Comparison of ENCODE assay signal across 8 mouse cellular contexts in genomic region chr2:142902905-142903895, GRCm38 (mm10). TPM values are rescaled to one million over a fixed set of nuclear protein-coding genes. Genes with fewer than 3 reads are reported as not detected.
DNase-seq lines count a peak whose midpoint lies in the region; ATAC-seq and TF ChIP-seq lines count a peak whose summit lies in the region.

No protein-coding gene starts in this region.

- peak; percentile 97 for DNase-seq in 3T3-L1 (ENCODE audit: low read depth, low spot score)
- peak; percentile 97 for DNase-seq in heart, adult 8-10 months (ENCODE audit: low spot score)
- DNase-seq in kidney, adult 9 months = peak; percentile 97
- DNase-seq in limb, embryonic 14.5 days (ENCODE audit: low spot score) = peak; percentile 96
- DNase-seq in midbrain, postnatal 0 days (ENCODE audit: low spot score) = peak; percentile 95
- DNase-seq in spleen, postnatal 14 days (ENCODE audit: low spot score in 2 of 2) = peak; percentile 85 to 89

- no peaks in the 10 kb centered on the region for H3K36me3 ChIP-seq in embryonic facial prominence, embryonic 15.5 days
- H3K36me3 ChIP-seq in limb, embryonic 14.5 days (ENCODE audit: control insufficient read depth, insufficient read depth, low read length) = no peaks in the 10 kb centered on the region
- no peaks in the 10 kb centered on the region for H3K36me3 ChIP-seq in midbrain, postnatal 0 days (ENCODE audit: insufficient read depth, low read length)

- H3K9ac ChIP-seq in embryonic facial prominence, embryonic 15.5 days = peak overlapping the region; percentile 31; the same call in 1 of the 2 replicates
- H3K9ac ChIP-seq in limb, embryonic 14.5 days (ENCODE audit: low read depth, low read length, severe bottlenecking) = peak overlapping the region; percentile 54
- peak overlapping the region; percentile 46 for H3K9ac ChIP-seq in midbrain, postnatal 0 days (replicated peaks; ENCODE audit: low read length, poor library complexity, severe bottlenecking)

- H3K4me3 ChIP-seq in bone marrow, adult 2 months (replicated peaks; ENCODE audit: control insufficient read depth, low read depth, low read length) = peak overlapping the region; percentile 64
- peak overlapping the region; percentile 50 for H3K4me3 ChIP-seq in embryonic facial prominence, embryonic 15.5 days (replicated peaks)
- H3K4me3 ChIP-seq in limb, embryonic 14.5 days (replicated peaks; ENCODE audit: low read length) = peak overlapping the region; percentile 47
- H3K4me3 ChIP-seq in midbrain, postnatal 0 days (ENCODE audit: low read depth, low read length) = peak overlapping the region; percentile 46

- peak; percentile 61; the same call in 1 of the 2 replicates for TF ChIP-seq POLR2A in bone marrow, adult 2 months (IDR thresholded peaks at IDR 0.05; ENCODE audit: borderline replicate concordance, control insufficient read depth, low read depth, low read length)
- 0 out of 2 replicates have a peak, but pooled peaks have one; percentile 19 for TF ChIP-seq POLR2A in limb, embryonic 14.5 days (IDR thresholded peaks at IDR 0.05; ENCODE audit: borderline replicate concordance, extremely low read depth, insufficient read depth, insufficient read length)

- peak overlapping the region; percentile 69 for H3K4me2 ChIP-seq in embryonic facial prominence, embryonic 15.5 days (replicated peaks)
- H3K4me2 ChIP-seq in limb, embryonic 14.5 days (replicated peaks; ENCODE audit: low read depth, low read length, severe bottlenecking) = peak overlapping the region; percentile 72
- H3K4me2 ChIP-seq in midbrain, postnatal 0 days (ENCODE audit: low read depth, low read length, poor library complexity, severe bottlenecking) = peak overlapping the region; percentile 72

- no peaks in the 10 kb centered on the region for H3K27me3 ChIP-seq in embryonic facial prominence, embryonic 15.5 days
- no peaks in the 10 kb centered on the region for H3K27me3 ChIP-seq in limb, embryonic 14.5 days (ENCODE audit: control insufficient read depth, insufficient read depth, low read length)
- no peaks in the 10 kb centered on the region for H3K27me3 ChIP-seq in midbrain, postnatal 0 days (ENCODE audit: insufficient read depth, low read length)

- peak; percentile 95 for ATAC-seq in embryonic facial prominence, embryonic 15.5 days (ENCODE audit: insufficient number of reproducible peaks, low FRiP score, low TSS enrichment, low read depth)
- peak; percentile 92 for ATAC-seq in limb, embryonic 14.5 days (ENCODE audit: low FRiP score, low read depth)
- ATAC-seq in midbrain, postnatal 0 days (ENCODE audit: low FRiP score) = peak; percentile 92

- whole genome bisulfite sequencing in bone marrow, adult 2 months = under 1% methylated on average over 34 of the region's 34 CpGs
- WGBS in embryonic facial prominence, embryonic 15.5 days = 6% methylated on average over 34 of the region's 34 CpGs
- 7% methylated on average over 34 of the region's 34 CpGs for WGBS in limb, embryonic 14.5 days
- WGBS in midbrain, postnatal 0 days = 4% methylated on average over 34 of the region's 34 CpGs

- TF ChIP-seq CTCF in bone marrow, adult 2 months (IDR thresholded peaks at IDR 0.05; ENCODE audit: control insufficient read depth, insufficient read depth, low read length) = no peak
- TF ChIP-seq CTCF in midbrain, postnatal 0 days (IDR thresholded peaks at IDR 0.05) = no peak; the same call in 1 of the 2 replicates

- H3K9me3 ChIP-seq in embryonic facial prominence, embryonic 15.5 days (replicated peaks) = no peaks in the 10 kb centered on the region
- H3K9me3 ChIP-seq in limb, embryonic 14.5 days (ENCODE audit: control insufficient read depth, low read length) = no peaks in the 10 kb centered on the region
- H3K9me3 ChIP-seq in midbrain, postnatal 0 days (ENCODE audit: low read length) = no peaks in the 10 kb centered on the region

- H3K4me1 ChIP-seq in bone marrow, adult 2 months (ENCODE audit: control insufficient read depth, insufficient read depth, low read length) = no peaks in the 10 kb centered on the region; the same call in 1 of the 2 replicates
- peaks cover 5% of the 10 kb centered on the region for H3K4me1 ChIP-seq in embryonic facial prominence, embryonic 15.5 days
- H3K4me1 ChIP-seq in limb, embryonic 14.5 days (ENCODE audit: control insufficient read depth, insufficient read depth, low read length) = peaks cover 12% of the 10 kb centered on the region
- H3K4me1 ChIP-seq in midbrain, postnatal 0 days (ENCODE audit: insufficient read depth, low read length) = peaks cover 3% of the 10 kb centered on the region; the same call in 1 of the 2 replicates

- H3K27ac ChIP-seq in bone marrow, adult 2 months (ENCODE audit: control insufficient read depth, insufficient read depth, low read depth, low read length, poor library complexity) = peak overlapping the region; percentile 20; the same call in 1 of the 2 replicates
- H3K27ac ChIP-seq in embryonic facial prominence, embryonic 15.5 days (replicated peaks) = peak overlapping the region; percentile 74
- H3K27ac ChIP-seq in limb, embryonic 14.5 days (replicated peaks; ENCODE audit: low read depth, low read length) = peak overlapping the region; percentile 71
- 0 out of 2 replicates have a peak overlapping the region, but pooled peaks have one; percentile 1 for H3K27ac ChIP-seq in midbrain, postnatal 0 days (ENCODE audit: low read depth, low read length)

RNA-seq across cellular contexts. Expression of gene Kif16b, which starts 1.9 kb away (rescaled TPM):
- polyA plus RNA-seq in bone marrow, adult 2 months (2011; ENCODE audit: insufficient read depth, insufficient read length, low replicate concordance, missing spikeins) = 2.3 and 4.0 TPM in 2 replicates
- polyA plus RNA-seq in embryonic facial prominence, embryonic 15.5 days (2015; fragmentation: Nextera tagmentation; extraction: Ambion mirVana) = 9.9 and 10.9 TPM in 2 replicates
- 10 to 100 TPM; 35.9 to 43.4 (median 39.4) TPM for total RNA-seq in heart, adult 8-10 months (2022)
- 7.9 and 9.4 TPM in 2 replicates for polyA plus RNA-seq in limb, embryonic 14.5 days (2012; rRNA removed)
- 10.6 and 11.9 TPM in 2 replicates for polyA plus RNA-seq in limb, embryonic 14.5 days (2014; fragmentation: Nextera tagmentation; extraction: Ambion mirVana)
- total RNA-seq in midbrain, postnatal 0 days (2014; rRNA removed) = 11.1 and 11.5 TPM in 2 replicates
- 2.3 and 2.7 TPM in 2 replicates for polyA plus RNA-seq in midbrain, postnatal 0 days (2015; fragmentation: Nextera tagmentation; extraction: Ambion mirVana)

Comparison
In these comparisons a context has a peak if more than half of its experiments do, and no peak if none do; other contexts are left out.
1. Peak in every context shown above with its lines: DNase-seq, ATAC-seq, H3K4me3 ChIP-seq and H3K27ac ChIP-seq.
2. H3K27ac ChIP-seq: peak in every context shown above with its lines; median percentile 74 in embryonic facial prominence, embryonic 15.5 days; 71 in limb, embryonic 14.5 days; 20 in bone marrow, adult 2 months; 1 in midbrain, postnatal 0 days.